Mouse (Mus musculus): Measurements from ENCODE around the gene Brd7.

The Brd7 gene

DNA sequence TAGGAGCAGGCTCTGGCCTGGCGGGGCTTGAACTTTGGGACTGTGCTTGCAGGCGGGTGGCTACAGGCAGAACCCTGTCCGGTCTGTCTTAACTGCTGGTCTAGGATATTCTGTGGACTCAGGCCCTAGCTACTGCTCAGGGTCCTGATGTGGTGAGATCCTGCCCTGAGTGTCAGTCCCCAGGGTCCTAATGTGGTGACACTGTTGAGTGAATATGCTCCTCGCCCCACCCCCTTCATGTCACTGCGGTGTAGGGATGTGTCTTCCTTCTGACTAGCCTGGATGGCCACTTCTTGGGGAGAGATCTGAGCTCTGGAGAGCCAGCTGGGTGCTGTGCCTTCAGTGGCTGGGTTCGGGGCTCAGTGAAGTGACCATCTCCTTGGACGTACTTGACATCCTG lies 52.1 kb downstream of the Brd7 start:
- DNase-seq (ENCODE audit: low spot score in 2 of 2): no peak

DNA sequence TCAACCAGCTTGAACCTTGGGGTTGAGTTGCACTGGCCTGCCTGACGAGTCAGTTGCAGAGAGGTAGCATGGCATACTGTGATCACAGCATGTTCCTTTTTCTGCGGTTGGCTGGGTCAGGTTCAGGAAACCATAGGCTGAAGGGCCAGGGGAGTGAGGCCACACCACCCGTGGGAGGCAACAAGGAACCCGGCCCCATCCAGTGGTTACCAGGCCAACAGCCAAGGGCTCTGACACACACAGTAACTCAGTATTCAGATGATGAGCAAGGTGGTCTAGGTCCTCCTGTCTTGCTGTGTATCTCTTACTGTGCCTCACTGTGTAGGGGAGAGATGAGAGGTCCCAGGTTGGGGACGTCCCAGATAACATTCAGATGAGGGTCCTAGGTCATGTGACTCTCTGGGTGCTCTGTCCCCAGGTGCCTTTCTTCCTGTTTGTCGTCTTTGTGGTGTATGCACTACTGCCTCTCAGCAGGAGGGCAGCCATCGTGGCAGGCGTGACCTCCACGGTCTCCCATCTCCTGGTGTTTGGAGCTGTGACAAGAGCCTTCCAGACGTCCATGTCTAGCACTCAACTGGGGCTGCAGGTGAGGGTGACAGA lies 52.6 kb downstream of the Brd7 start:
- DNase-seq (ENCODE audit: low spot score in 2 of 2): no peak

DNA sequence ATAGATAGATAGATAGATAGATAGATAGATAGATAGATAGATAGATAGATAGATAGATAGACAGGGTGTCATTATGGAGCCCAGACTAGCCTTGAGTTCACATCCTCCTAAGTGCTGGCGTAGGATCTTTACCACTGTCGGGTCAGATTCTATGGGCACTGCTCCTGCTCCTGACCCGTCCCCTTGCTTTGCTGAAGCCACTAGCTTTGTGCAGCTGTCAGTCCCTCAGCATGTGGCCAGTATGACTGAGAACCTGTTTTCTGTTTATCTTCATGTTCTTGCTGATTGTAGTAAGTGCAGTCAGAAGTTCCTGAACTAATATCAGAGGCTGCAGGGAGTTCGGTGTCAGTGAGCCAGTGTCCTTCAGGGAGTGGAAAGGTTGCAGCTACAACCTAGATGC lies 54.3 kb downstream of the Brd7 start:
- no peak for DNase-seq (ENCODE audit: low spot score in 2 of 2)

DNA sequence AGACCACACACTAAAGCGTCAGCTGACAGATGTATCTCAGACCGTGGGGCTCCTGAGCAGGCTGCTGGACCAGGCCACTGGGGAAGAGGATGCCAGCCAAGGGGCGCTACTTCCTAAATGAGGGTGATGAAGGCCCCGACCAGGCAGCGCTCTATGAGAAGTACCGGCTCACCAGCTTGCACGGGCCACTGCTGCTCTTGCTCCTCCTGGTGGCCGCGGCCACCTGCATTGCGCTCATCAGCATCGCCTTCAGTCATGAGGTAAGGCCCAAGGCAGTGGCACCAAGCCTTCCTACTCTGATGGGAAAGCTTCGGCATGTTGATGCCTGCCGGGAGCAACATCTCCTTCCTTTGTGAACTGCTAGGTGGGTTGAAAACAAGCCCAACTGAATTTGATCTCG lies 55.5 kb downstream of the Brd7 start:
- DNase-seq (ENCODE audit: low spot score in 2 of 2): no peak

DNA sequence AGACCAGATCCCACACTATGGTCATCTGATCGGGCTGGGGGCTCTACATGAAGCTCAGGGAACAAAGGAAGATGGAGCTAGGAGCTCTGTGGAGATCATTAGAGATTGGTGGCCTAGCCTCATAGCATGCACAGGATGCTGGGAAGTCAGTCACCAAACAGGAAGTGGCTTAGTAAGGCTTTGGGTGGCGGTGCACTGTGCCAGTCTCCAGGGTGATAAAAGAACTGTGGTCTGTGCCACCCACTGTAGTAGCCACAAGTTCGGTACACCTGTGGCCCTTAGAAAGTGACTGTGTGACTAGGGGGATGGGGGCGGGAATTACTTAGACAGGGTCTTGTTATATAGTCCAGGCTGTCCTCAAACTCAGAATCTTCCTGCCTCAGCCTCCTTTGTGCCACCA lies 56.2 kb downstream of the Brd7 start:
- DNase-seq (ENCODE audit: low spot score in 2 of 2): no peak

DNA sequence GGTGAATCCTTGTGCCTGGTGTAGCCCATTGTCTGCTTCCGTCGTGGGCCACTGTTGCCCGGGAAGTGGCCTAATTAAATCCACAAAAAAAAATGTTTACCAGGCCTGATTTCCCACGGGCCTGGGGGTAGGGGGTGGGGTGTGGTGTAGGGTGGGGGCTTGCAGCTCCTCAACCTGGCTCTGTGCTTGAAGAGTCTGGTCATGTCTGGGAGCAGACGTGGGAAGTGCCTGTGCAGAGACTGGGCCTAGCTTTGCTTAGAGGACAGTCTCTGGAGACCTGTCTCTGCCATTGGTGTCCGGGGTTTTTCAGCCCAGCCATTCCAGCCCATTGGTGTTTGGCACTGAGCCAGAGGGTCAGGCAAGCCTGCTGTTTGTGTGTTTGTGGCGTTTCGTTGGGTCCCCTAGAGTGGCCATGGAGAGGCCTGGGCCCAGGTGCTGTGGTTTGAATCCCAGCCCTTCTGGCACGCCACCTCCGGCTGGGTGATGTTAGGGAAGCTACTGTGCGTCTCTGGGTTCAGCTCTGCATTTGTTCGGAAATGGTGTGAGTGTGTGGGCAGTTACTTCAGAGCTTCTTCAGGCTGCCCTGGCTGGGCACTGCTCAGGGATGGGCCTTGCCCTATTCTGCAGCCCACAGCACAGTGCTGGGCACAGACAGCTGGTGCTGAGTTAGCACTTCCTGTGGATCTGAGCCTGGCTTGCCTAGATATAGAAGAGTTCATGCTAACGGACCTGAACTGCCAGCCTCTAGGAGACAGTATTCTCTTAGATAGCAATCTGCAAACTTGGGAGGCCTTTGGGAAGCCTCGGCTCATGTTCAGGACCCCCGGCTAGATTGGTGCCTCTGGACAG lies 60.2 kb downstream of the Brd7 start:
- DNase-seq (ENCODE audit: low spot score in 2 of 2): no peak

DNA sequence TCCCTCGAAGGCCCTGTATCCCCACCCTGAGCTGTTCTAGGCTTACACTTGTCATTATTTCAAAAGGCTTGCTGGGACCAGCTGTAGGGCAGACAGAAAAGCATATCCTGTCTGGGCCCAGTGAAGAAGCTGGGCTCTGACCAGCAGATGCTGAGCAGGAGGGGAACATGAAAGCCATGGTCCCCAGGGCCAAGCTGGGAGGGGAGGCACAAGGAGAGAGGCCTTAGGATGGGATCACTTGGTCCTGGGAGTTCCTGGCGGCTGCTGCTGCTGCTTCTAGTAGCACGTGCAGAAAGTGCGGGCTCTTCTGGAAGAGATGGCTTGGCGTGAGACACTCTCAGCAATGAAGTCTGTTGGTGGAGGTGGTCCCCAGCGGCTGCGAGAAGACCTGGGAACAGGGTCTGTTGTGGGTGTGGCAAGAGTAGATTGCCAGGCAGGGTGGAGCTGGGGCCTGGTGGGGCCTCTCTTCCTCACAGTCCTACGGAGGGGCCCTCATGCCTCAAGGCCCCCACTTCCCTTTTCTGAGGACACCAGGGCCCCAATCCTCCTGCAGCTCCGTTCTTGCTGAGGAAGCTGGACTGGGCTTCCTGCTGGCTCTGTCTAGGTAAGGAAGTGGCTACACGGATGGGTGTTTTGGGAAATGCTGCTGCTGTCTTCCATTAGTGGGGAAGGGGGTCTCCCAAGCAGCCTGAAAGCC lies 61.9 kb downstream of the Brd7 start:
- DNase-seq (ENCODE audit: low spot score in 2 of 2): no peak

DNA sequence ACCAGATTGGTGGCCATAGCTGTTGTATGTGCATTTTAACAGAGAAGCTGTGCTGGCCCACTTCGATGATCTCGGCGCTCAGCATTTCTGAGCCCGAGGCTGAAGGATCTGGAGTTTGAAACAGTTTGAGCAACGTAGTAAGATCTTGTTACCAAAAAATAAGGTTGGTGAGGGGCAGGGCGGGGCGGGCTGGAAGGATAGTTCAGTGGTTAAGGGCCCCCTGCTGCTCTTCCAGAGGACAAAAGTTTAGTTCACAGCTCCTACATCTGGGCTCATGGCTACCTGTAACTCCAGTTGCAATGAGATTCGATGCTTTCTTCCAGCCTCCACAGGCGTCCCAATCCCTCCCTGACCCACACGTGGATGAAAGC lies 63.3 kb downstream of the Brd7 start:
- no peak for DNase-seq (ENCODE audit: low spot score in 2 of 2)

DNA sequence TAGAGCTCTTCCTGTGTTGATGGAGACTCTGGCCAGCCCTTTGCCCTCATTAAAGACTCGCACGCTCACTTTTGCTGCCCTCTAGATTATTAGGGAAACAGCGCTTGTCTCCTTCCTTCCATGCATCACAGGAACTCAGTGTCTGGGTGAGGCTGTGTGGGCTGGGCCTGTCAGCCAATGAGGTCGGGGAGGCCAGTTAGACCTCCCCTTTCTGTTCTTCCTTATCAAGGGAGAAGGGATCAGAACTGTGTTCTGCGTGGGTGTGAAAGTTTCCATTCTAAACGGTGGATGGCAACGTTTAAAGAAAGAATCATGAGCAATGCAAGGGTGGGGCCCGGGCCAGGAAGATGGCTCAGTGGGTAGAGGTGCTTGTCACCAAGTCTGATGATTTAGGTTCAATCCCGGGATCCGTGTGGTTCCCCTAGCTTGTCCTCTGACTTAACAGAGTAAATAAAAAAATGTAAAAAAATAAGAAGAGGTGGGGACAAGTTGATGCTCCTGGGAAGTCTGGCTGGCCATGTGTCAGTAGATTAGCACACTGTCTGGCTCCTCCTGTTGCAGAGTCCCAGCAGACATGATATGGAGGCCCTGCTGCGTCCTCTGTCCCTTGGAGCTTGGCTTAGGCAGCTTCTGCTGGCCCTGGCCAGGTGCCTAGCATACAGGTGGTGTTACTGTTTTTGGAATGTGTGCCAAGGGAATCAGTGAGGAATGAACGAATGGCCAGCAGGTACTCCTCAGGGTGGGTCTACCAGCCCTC lies 63.8 kb downstream of the Brd7 start:
- no peak for DNase-seq (ENCODE audit: low spot score in 2 of 2)

DNA sequence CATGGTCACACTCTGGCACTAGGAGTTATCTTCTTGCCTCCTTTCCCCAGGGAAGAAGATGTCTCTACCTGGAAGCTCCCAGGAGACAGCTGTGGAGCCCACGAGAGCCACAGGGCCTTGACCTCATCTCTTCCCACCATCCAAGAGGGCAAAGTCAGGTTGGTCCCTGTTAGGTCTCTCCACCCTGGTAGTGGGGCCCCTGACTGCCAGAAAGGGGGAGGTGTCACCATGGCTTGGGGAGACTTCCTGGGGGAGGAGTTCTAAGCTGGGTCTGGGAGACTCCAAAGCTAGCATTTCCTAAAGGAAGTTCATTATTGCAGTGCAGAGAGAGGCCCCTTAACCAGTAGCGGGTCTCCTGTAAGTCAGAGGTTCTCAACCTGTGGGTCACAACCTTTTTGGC lies 67.0 kb downstream of the Brd7 start:
- DNase-seq (ENCODE audit: low spot score in 2 of 2): no peak

DNA sequence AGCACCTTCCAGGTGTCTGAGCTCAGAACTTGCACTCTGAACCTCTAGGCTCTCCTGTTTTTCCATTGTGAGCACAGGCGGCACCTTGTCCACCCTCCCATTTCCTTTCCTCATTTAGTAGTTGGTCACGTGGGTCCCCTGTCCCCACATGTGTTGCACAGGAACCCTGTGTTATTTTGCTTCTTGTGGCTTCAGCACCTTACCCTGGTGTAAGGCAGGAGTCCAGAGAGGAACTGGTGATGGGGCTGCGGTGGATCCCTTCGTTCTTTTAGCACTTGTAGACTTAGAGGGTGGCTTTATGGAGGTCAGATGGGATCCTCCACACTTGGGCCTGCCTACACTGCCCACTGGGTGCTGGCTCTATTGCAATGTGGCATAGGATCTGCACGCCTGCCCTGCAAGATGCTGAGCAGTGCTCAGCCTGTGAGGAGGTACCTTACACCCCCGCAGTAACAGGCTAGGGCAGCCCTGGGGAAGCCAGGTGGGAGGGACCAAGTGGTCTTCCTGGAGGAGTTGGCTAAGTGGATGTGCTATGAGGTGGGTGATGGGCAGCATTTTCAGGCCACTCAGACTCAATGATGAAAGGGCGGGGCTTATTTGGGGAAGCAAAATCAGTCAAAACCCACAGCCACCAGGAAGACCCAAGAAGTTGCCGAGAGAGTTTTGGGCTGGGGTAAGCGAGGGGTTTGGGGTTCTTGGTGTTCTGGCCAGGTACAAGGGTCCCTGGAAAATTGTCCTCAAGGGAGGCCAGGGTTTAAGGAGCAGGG lies 68.2 kb downstream of the Brd7 start:
- DNase-seq (ENCODE audit: low spot score in 2 of 2): no peak

DNA sequence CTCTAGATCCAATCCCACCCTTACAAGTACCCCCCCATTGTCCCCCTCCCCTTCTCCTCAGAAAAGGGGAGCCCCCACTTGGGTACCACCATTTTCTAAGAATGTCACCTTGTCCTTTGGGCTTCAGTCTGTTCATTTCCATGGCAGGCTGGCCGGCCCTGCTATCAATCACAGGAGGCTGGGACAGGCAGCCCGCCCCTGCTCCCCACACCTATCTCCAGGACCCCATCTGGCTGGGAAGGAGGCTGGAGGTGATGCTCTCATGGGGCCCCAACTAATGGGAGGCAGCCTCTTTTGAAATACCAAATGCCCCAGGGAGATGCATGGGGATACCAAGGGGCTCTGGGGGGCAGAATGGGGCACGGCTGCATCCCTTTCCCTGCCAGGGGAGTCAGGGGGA lies 69.1 kb downstream of the Brd7 start:
- no peak for DNase-seq (ENCODE audit: low spot score in 2 of 2)

DNA sequence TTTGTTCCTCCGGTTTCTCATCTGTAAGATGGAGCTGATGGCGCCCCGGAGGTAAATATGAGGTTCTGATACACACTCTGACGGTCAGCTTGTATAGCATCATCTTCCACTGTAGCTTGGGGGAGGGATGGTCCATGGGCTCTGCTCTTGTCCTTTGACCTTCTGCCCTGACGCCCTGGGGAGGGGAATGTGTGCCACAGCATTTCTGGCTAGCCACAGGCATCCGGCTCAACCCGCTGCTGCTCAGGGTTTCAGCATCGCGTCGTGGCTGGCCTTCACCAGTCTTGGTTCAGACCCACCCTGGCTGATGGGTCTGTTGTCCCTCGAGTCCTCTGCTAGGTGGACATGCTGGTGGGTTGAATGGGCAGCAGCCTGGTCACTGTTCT lies 70.7 kb downstream of the Brd7 start:
- no peak for DNase-seq (ENCODE audit: low spot score in 2 of 2)

DNA sequence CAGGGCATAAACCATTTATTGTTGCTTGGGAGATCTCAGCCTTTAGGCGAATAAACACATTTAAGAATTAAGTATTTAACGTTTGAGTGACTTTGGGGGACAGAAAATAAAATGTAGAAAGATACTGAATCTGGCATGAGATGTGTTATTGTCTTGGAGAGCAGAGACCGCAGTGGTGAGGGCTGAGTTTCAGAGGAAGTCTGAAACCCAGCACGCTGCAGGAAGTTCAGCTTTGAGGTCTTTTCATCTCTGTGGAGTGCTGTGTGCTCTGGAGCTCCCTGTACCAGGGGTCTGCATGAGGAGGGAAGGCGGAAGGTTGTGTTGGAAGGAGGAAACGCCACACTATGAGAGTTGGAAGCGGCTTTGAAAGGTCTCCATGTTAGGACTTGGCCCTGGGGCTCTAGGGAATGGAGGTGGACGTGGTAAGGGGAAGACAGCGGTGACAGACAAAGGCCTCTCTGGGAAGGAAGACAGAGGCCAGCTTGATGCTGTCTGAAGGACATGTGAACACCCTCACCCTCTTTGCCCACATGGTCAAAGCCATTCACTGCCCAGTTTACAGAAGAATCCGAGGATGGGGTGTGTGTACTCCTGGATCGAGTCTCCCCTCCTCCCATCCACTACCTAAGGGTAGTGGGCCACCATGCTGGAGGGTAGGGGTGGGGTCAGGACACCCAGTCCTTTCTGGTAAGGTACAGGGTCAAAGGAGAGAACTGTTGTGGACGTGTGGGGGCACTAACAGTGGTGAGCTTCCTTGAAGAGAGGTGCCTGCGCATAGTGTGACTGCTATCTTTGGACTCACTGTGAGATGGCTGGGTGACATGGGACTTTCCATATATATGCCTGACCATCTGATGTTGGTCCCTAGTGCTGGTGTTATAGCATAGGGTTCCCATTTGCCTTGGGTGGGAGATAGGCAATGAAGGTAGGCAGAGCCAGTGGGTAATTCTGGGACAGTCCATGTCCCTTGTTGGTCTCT lies 71.4 kb downstream of the Brd7 start:
- no peak for DNase-seq (ENCODE audit: low spot score in 2 of 2)

DNA sequence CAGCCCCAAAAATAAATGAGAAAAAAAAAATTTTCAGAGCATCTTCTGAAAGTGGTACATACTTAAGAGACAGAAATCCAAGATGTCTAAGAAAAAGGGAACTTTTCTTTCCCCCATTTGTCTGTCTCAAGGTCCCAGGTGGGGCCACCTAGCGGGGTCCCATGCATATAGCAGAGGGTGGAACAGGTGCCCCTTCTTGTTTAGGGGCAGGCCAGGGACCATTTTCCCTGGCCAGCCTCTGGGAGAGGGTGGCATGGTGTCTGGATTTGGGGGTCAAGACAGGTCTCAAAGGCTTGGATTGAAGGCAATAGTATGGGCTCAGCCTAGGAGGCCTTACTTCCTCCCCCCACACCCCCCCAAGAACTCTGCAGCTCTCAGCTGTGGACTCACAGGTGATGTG lies 72.1 kb downstream of the Brd7 start:
- no peak for DNase-seq (ENCODE audit: low spot score in 2 of 2)

DNA sequence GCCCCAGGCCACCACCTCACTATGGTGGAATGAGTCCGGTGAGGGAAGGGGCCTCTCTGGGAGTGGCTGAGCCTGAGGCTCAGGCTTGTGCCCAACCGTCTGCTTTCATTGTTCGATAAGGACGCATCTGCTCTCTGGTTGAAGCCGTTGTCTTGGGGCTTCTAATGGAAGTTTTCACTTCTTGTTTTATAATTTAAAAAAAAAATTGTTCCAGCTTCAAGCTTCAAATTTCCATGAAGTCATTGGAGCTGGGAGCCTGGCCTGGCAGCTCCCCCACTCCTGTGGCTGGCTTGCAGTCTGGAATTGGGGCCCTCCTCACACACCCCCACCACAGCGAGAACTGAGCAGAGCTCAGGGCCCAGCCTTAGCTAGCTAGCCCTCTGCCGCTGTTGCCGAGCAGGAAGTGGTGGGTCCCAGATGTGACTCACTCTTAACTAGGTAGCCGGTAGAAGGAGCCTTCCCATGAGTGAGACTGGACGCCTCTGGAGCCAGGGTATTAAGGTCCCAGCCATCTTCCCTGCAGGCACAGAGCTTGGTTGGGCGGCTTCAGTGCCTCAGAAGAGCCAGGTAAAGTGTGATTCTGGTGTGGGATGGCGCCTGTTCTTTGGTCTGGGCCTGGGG lies 73.3 kb downstream of the Brd7 start:
- DNase-seq (ENCODE audit: low spot score in 2 of 2): peak in 1 of 2 experiments; percentile 52

DNA sequence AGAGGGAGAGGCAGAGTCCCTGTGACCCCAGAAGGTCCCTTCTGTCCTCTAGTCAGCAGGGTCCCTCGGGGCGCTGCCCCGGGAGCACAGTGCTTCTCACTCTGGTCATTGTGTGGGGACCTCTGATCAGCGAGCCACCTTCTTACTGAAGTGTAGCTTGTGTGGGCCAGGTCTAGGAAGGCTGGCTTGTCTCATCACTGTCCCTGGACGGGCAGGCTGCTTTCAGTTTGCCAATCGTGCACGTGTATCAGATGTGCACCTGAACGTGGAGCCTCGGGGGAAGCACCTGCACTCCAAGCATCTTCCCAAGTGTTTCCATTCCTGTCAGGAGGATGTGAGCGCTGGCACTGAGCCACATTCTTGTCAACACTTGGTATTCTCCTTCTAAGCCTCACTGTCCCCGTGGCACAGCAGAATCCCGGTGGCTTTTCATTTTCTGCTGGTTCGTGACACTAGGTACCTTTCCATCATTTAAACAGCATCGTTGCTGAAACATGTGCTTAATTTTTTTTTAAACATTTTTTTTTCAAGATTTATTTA lies 75.5 kb downstream of the Brd7 start:
- no peak for DNase-seq (ENCODE audit: low spot score in 2 of 2)

DNA sequence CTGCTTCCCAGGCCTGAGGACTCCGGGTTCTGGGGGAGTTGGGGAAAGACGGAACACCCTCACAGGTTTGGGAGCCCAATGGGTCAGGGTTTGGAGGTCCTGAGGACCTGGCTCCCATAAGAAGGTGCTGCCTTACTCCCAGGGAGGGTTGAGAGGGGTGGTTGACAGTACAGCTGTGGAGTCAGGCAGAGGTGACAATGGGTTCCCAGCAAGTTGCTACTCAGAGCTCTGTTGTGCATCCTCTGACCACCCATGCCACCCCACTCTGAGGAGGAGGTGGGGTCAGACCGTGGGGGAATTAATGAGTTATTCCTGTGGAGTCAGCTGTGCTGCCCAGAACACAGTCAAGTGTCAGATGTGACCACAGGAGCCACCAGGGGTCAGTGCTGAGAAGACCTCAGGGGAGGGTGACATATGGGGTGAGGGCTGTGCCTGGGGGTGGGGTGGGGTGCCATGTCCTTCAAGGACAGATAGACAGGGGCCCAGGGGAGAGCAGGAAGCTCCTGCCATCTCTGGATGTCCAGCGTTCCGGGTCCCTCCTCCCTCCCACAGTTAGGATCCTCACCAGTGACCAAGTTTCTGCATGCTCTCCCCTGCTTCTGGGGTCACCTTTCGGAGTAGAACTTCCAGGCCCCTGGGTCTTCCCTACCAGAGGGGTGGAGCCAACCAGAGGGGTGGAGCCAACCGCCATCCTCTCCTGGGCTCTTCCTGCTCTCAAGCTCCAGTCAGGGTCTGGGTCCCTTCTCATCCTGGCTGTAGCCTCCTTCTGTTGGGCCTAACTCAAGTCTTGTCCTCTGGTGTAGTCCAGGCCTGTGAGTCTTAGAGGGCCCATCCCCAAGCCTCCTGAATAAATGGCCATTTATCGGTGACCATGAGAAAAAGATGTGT lies 76.3 kb downstream of the Brd7 start:
- DNase-seq (ENCODE audit: low spot score in 2 of 2): no peak

DNA sequence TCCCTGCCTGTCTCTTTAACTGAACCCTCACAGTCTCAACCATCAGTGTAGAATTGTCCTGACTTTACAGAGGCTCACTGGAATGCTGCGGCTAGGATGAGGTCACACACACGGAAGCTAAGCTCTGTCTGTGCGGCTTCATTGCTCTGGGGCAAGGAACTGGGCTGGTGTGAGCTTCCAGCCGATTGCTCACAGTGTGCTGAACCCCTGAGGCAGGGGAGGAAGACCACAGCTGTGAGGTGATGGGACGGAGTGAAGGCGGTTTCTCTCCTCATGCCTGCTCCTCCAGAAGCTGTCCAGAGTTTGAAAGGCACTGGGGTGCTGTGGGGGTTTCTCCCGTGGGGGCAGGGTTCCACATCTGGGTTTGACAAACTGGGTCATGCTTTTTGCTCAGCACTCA lies 77.3 kb downstream of the Brd7 start:
- no peak for DNase-seq (ENCODE audit: low spot score in 2 of 2)
